Mouse (Mus musculus) embryonic stem cell, embryonic (primary cell): Measurements from ENCODE around the gene Clip1.

Experiments used
- CTCF ChIA-PET, 4 experiments: fragments of 300-600 bp in 2 of 4; fragments of 350-600 bp in 2 of 4; sonication (Branson Sonifier 250); formaldehyde crosslinking; loops; one replicate each; lab custom pipeline; 2022; ENCODE audit warnings: inconsistent platforms in 2 of 4; lab: Charles Lee
- POLR2A ChIA-PET, 4 experiments: fragments of 300-600 bp in 2 of 4; fragments of 350-600 bp in 2 of 4; sonication (Branson Sonifier 250); formaldehyde crosslinking; loops; one replicate each; lab custom pipeline; 2022; ENCODE audit warnings: antibody characterized with exemption in 4 of 4, inconsistent platforms in 1 of 4; lab: Charles Lee

Clip1 gene

GRCm38 (mm10) chr5:123683043-123683376 is 1.4 kb downstream of the Clip1 start:
- ChIA-PET CTCF (interaction anchor here in 1 of 4 experiments (2.6 kb wide), 1 partner anchor 17 kb away, joined by 16 read pairs; no protein-coding TSS in a partner anchor), POLR2A (interaction anchor here in 3 of 4 experiments (0.5 to 2.9 kb wide), 9 partner anchors 12 to 185 kb away, joined by 3 to 44 read pairs (median 8); no protein-coding TSS in a partner anchor)

- ChIA-PET CTCF (no interaction called here), POLR2A (interaction anchor here in 2 of 4 experiments (0.5 to 1.8 kb wide), 3 partner anchors 12 to 68 kb away, joined by 3 to 6 read pairs (median 4); no protein-coding TSS in a partner anchor)
Observed at GRCm38 (mm10) chr5:123682372-123682771, 2.0 kb downstream of the Clip1 start.

GRCm38 (mm10) chr5:123679546-123680263 is 4.7 kb downstream of the Clip1 start:
- POLR2A ChIA-PET, result no interaction called here
- CTCF ChIA-PET, result interaction anchor here in 2 of 4 experiments (0.6 kb wide), 3 partner anchors 11 to 64 kb away, joined by 3 to 12 read pairs (median 10); no protein-coding TSS in a partner anchor

GRCm38 (mm10) chr5:123679106-123679505 is 5.3 kb downstream of the Clip1 start:
- POLR2A ChIA-PET, result interaction anchor here in 1 of 4 experiments (0.7 kb wide), 1 partner anchor 51 kb away, joined by 3 read pairs; no protein-coding TSS in a partner anchor
- CTCF ChIA-PET, result interaction anchor here in 2 of 4 experiments (0.6 kb wide), 3 partner anchors 10 to 563 kb away, joined by 3 to 5 read pairs (median 3); no protein-coding TSS in a partner anchor

DNA sequence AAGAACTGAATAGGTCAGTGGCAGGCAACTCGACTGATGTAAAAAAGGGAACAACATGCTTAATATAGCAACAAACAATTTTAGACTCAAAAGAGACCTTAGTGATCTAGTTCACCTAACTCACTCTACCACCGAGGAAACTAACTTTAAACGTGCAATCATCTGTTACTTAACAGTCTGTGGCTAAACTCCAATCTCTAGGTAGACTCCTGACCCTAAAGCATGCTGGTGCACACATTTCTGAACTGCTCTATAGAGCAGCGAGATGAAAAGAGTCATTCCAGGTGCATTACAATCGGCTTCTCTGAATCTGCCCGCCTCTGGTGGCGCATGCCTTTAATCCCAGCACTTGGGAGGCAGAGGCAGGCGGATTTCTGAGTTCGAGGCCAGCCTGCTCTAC is 8.7 kb downstream of the Clip1 start:
- POLR2A ChIA-PET, result interaction anchor here in 1 of 4 experiments (1.2 kb wide), 1 partner anchor 24 kb away, joined by 3 read pairs; no protein-coding TSS in a partner anchor

GRCm38 (mm10) chr5:123675221-123675620 is 9.2 kb downstream of the Clip1 start:
- ChIA-PET POLR2A (interaction anchor here in 1 of 4 experiments (1.2 kb wide), 1 partner anchor 24 kb away, joined by 3 read pairs; no protein-coding TSS in a partner anchor), CTCF (no interaction called here)

More for the DNA sequence above, 8.7 kb downstream of the Clip1 start:
- CTCF ChIA-PET, result no interaction called here

GRCm38 (mm10) chr5:123671473-123671820 is 13.0 kb downstream of the Clip1 start:
- ChIA-PET POLR2A (interaction anchor here in 3 of 4 experiments (0.6 to 1.4 kb wide), 6 partner anchors 12 to 1901 kb away, joined by 3 to 5 read pairs (median 3); partner anchors contain the start of genes Clip1 (in 2 of the 3), Kntc1 (in 1 of the 3) and Rsrc2 (in 1 of the 3)), CTCF (interaction anchor here in 1 of 4 experiments (0.6 to 1.1 kb wide), 2 partner anchors 17 to 33 kb away, joined by 4 read pairs; no protein-coding TSS in a partner anchor)

GRCm38 (mm10) chr5:123670800-123671472 is 13.5 kb downstream of the Clip1 start:
- CTCF ChIA-PET, result interaction anchor here in 2 of 4 experiments (0.6 to 1.1 kb wide), 4 partner anchors 17 to 360 kb away, joined by 3 to 15 read pairs (median 4); no protein-coding TSS in a partner anchor
- POLR2A ChIA-PET, result interaction anchor here in 3 of 4 experiments (0.5 to 1.4 kb wide), 10 partner anchors 10 to 1900 kb away, joined by 3 to 5 read pairs (median 3); partner anchors contain the start of genes Clip1 (in 2 of the 3), Kntc1 (in 1 of the 3) and Rsrc2 (in 1 of the 3)

GRCm38 (mm10) chr5:123669991-123670799 is 14.2 kb downstream of the Clip1 start:
- ChIA-PET CTCF (interaction anchor here in 2 of 4 experiments (0.5 to 1.1 kb wide), 6 partner anchors 11 to 629 kb away, joined by 3 to 15 read pairs (median 4); no protein-coding TSS in a partner anchor), POLR2A (interaction anchor here in 3 of 4 experiments (0.5 to 1.4 kb wide), 11 partner anchors 11 to 582 kb away, joined by 3 to 5 read pairs (median 3); partner anchors contain the start of genes Clip1 (in 1 of the 3), Kntc1 (in 1 of the 3) and Rsrc2 (in 1 of the 3))

- POLR2A ChIA-PET, result interaction anchor here in 1 of 4 experiments (1.3 kb wide), 1 partner anchor 95 kb away, joined by 4 read pairs; the partner anchor contains the start of gene Vps33a
- CTCF ChIA-PET, result no interaction called here
Observed at GRCm38 (mm10) chr5:123667915-123668314, 16.5 kb downstream of the Clip1 start.

DNA sequence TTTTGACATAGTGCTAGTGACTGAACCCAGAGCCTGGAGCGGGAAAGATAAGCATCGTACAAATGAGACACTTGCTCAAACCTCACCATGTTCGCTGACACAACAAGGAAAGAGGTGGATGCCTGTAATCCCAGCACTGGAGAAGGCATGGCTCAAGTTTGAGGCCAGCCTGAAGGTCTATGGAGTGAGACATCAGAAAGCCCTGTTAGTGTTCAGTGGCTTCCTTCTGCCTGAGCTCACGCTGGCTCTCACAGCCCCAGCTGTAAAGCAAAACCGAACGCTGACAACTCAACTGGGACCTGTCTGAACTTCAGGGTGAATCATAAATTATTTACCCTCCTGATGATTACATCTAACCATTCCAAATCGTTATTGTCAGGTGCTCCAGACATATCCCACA is 18.5 kb downstream of the Clip1 start:
- POLR2A ChIA-PET, result interaction anchor here in 2 of 4 experiments (0.6 to 0.8 kb wide), 2 partner anchors 94 to 316 kb away, joined by 3 read pairs; no protein-coding TSS in a partner anchor
- CTCF ChIA-PET, result interaction anchor here in 1 of 4 experiments (0.5 kb wide), 1 partner anchor 42 kb away, joined by 11 read pairs; no protein-coding TSS in a partner anchor

- CTCF ChIA-PET, result interaction anchor here in 3 of 4 experiments (0.5 to 1.2 kb wide), 4 partner anchors 30 to 515 kb away, joined by 3 to 4 read pairs (median 3); no protein-coding TSS in a partner anchor
- POLR2A ChIA-PET, result interaction anchor here in 3 of 4 experiments (0.6 to 1.6 kb wide), 4 partner anchors 10 to 940 kb away, joined by 3 to 4 read pairs (median 3); partner anchors contain the start of gene Kmt5a (in 1 of the 3)
Observed at GRCm38 (mm10) chr5:123664329-123664728, 20.1 kb downstream of the Clip1 start.

DNA sequence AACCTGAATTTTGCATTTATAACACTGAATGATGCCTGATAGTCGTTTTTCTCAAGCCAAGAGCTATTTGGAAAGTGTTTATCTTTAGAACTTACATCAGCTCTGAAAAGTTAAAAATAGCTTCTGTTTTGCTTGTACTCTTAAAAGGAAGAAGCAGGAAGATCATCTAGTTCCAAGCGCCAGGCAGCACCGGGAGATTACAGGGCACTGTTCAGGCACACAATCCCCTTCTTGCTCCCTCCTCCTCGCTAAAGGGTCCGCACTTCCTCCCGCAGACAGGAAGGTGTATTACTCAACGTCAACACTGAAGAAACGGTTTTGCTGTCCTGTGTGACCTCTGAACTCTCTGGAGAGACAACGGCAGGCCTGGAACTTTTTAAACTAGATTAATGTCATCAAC is 22.4 kb downstream of the Clip1 start:
- POLR2A ChIA-PET, result interaction anchor here in 2 of 4 experiments (0.6 to 1.2 kb wide), 3 partner anchors 10 to 87 kb away, joined by 3 read pairs; partner anchors contain the start of genes Kntc1 (in 1 of the 2) and Rsrc2 (in 1 of the 2)
- CTCF ChIA-PET, result interaction anchor here in 1 of 4 experiments (0.6 kb wide), 1 partner anchor 134 kb away, joined by 10 read pairs; no protein-coding TSS in a partner anchor

DNA sequence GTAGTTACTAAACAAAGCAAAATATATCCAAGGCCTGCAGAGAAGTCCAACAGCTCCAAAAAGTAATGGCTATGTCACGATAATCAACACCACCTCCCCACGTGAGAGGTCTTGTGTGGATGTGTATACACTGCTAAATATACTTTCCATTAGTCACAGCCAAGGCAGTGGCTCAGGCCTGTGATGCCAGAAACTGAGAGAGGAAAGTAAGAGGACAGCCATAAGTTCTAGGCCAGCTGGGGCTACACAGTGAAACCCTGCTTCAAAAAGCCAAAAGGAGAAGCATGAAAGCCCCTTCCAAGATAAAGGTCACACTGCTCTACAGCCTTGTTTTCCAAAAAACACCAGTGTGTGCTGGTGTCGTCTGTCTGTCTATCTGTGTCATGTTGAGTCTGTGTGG is 22.8 kb downstream of the Clip1 start:
- POLR2A ChIA-PET, result interaction anchor here in 2 of 4 experiments (0.6 to 1.2 kb wide), 2 partner anchors 88 to 486 kb away, joined by 3 to 12 read pairs; partner anchors contain the start of genes Kntc1 (in 1 of the 2) and Rsrc2 (in 1 of the 2)
- CTCF ChIA-PET, result interaction anchor here in 1 of 4 experiments (0.6 kb wide), 2 partner anchors 78 to 134 kb away, joined by 4 to 10 read pairs; no protein-coding TSS in a partner anchor

DNA sequence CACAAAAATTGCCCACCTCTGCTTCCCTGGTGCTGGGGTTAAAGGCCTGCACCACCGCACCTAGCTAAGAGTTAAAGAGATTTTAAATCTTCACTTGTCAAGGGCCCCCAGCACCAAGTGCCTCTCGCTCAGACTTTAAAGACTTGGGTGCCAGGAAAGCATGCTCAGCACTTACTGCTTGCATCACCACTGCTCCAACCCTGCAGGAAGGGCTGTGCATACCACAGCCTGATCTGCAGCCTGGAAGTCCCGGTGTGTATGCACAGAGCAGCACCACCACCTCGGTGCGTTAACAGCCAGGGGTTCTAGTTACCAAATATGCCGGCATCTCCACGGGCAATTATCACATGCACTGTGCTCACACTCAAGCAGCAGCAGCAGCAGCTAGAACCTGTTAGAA is 26.8 kb downstream of the Clip1 start:
- CTCF ChIA-PET, result interaction anchor here in 1 of 4 experiments (0.6 kb wide), 1 partner anchor 393 kb away, joined by 9 read pairs; no protein-coding TSS in a partner anchor
- POLR2A ChIA-PET, result interaction anchor here in 3 of 4 experiments (0.5 to 1.3 kb wide), 5 partner anchors 23 to 1619 kb away, joined by 3 to 4 read pairs (median 3); no protein-coding TSS in a partner anchor

DNA sequence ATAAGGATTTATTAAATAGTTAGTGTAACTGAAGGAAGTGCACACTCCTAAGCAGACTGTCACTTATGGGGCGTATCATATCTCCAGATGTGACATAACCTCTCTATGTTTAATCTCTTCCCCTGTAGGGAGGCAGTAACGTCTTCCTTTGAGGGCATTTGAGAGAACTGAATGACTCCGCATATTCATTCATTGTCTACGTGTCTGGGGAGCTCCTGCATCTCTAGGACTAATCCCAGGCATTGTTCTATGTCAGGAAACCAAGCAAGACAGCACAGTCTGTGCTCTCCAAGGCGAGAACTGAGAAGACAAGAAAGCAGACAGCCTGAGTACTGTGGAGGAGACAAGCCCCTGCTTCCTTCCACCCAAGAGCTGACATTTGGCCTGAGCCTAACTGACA is 29.5 kb downstream of the Clip1 start:
- ChIA-PET CTCF (interaction anchor here (0.6 to 1.5 kb wide), 5 partner anchors 16 to 855 kb away, joined by 3 to 4 read pairs (median 3); no protein-coding TSS in a partner anchor), POLR2A (interaction anchor here in 2 of 4 experiments (0.6 to 1.7 kb wide), 7 partner anchors 10 to 131 kb away, joined by 3 to 5 read pairs (median 3); partner anchors contain the start of gene Zcchc8 (in 1 of the 2))
